Mouse (Mus musculus) ovary, postnatal 36 days (tissue): ENCODE data around the gene Psmc3ip.
"Not testable (repeated sequence)": the region's sequence is repeated elsewhere in the genome, so short reads cannot be mapped to it uniquely, and the experiment has no call there.

Experiments
- DNase-seq: peaks from one replicate; pipeline ENCODE4 v3.0.0; 2022; ENCODE audit warnings: low spot score, mixed read lengths

Psmc3ip gene

GRCm38 (mm10) chr11:101095314-101096024 lies at the start of gene Psmc3ip:
TSS of gene Psmc3ip (minus strand) at chr11:101095436.
- DNase-seq = peak; percentile 91

GRCm38 (mm10) chr11:101143338-101144225 lies 48.3 kb upstream of the Psmc3ip start:
- peak; percentile 39 for DNase-seq

GRCm38 (mm10) chr11:101142215-101142967 lies 47.2 kb upstream of the Psmc3ip start:
- DNase-seq = no peak

- DNase-seq = no peak
Measured at GRCm38 (mm10) chr11:101141088-101141487, 45.9 kb upstream of the Psmc3ip start.

- no peak for DNase-seq
Measured at GRCm38 (mm10) chr11:101140164-101140819, 45.1 kb upstream of the Psmc3ip start.

GRCm38 (mm10) chr11:101138536-101139181 lies 43.4 kb upstream of the Psmc3ip start:
- no peak for DNase-seq

GRCm38 (mm10) chr11:101137000-101137399 lies 41.8 kb upstream of the Psmc3ip start:
- DNase-seq = no peak

- peak; percentile 75 for DNase-seq
Measured at GRCm38 (mm10) chr11:101134217-101134865, 39.1 kb upstream of the Psmc3ip start.

GRCm38 (mm10) chr11:101133037-101133436 lies 37.8 kb upstream of the Psmc3ip start:
- no peak for DNase-seq

GRCm38 (mm10) chr11:101131701-101132100 lies 36.5 kb upstream of the Psmc3ip start:
- no peak for DNase-seq

- DNase-seq = no peak
Measured at GRCm38 (mm10) chr11:101131187-101131586, 36.0 kb upstream of the Psmc3ip start.

- no peak for DNase-seq
Measured at GRCm38 (mm10) chr11:101130056-101130756, 35.0 kb upstream of the Psmc3ip start.

GRCm38 (mm10) chr11:101128996-101129577 lies 33.9 kb upstream of the Psmc3ip start:
- DNase-seq = no peak

GRCm38 (mm10) chr11:101127075-101127474 lies 31.8 kb upstream of the Psmc3ip start:
- DNase-seq = no peak

GRCm38 (mm10) chr11:101125008-101125407 lies 29.8 kb upstream of the Psmc3ip start:
- DNase-seq = not testable (repeated sequence)

- DNase-seq = not testable (repeated sequence)
Measured at GRCm38 (mm10) chr11:101124494-101124893, 29.3 kb upstream of the Psmc3ip start.

- peak; percentile 22 for DNase-seq
Measured at GRCm38 (mm10) chr11:101120545-101121188, 25.4 kb upstream of the Psmc3ip start.

- DNase-seq = peak; percentile 99
Measured at GRCm38 (mm10) chr11:101119761-101120544, 24.7 kb upstream of the Psmc3ip start, which contains the start of the genes Retreg3 and Tubg1. TSS of gene Retreg3 (minus strand) at chr11:101119893. TSS of gene Tubg1 (plus strand) at chr11:101119938.
